Mouse (Mus musculus) adrenal gland, postnatal 4 days (tissue): ENCODE measurements around the gene Hrc. TPM values are rescaled to one million over a fixed set of nuclear protein-coding genes. Genes with fewer than 3 reads are reported as not detected.

ENCODE experiments used
- DNase-seq, 2 experiments: peaks; one replicate each; pipeline ENCODE4 v3.0.0; 2021 to 2022; ENCODE audit warnings: low spot score in 2 of 2, mixed read lengths in 2 of 2
- total RNA-seq, 2 experiments: library from RNA; stranded (reverse); gene quantifications; 2 replicates each; pipeline ENCODE4 v1.2.3; 2021

Hrc gene
- total RNA-seq, 2 experiments from 2014 or later, result 6.7 to 13.0 TPM

DNA sequence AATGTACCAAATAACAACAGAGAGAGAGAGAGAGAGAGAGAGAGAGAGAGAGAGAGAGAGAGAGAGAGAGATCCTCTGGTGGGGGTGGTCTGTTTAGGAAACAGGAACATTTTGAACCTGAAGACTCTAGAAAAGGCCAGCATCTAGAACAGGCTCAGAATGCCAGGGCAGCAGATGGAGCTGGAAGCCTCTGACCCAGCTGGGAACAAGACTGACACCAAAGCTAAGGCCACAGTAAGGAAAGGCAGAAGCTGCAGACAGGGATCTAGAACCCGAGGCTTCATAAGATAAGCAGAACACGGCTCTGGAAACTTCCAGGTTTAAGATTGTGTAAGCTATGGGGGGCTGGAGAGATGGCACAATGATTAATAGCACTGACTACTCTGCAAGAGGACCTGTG lies 28.9 kb downstream of the Hrc start:
- DNase-seq, result no peak

DNA sequence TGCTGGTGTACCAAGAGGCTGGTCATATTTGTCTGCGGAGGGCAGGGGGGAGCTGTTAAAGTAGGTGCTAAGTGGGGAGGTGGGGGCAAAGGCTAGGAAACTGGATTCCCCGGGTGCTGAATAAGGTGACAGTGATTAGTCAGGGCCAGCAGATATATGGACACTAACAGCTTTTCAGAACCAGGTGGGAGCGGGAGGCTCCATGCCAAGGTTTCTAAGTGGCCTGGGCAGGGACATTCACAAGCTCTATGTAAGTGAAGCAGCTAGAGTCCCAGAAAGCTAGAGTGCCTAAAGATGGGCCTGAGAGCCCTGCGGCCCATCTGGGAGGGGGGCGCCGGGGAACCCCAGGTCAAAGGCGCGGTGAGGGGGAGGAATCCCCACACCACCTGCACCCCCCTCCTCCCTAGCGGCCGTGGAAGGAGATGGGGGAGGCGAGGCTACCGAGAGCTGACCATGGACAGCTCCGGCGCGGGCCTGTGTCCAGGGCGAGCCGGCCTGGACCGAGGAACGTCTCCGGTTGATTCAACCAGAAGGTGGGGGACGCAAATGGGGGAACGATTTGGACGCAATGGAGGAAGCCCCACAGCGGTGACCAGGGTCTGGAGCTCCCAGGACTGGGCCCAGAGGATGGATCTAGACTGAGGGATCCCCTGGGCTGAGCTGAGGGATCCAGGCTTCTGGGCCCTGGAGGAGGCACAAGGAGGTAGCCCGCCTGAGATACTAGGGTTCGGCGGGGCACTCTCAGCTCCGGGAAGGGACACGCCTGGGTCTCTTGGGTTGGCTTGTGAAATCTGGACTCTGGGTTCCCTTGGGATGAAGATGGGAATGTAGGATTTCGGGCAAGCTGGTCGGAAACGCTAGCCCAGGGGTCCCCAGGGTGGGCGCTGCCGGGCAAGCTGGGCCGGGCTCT lies 30.9 kb downstream of the Hrc start:
- DNase-seq, result peak in 1 of 2 experiments; percentile 35

DNA sequence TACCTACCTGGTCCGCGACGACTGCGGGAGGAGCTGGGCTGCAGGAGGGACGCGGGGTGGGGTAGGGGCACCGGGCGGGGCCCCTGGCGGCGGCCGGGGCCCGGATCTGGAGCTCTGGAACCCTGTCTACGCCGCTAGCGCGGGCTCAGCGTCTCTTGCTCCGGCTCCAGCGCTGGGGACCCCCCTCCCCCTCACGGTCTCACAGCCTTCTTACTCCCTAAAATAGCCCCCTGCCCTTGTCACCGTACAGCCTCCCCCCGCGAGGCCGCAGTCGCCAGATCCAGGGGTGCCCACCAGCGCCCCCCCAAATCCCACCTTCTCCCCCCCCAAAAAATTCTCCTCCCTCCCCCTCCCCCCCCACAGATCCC lies 31.5 kb downstream of the Hrc start, which contains the start of gene Ppfia3:
Gene Ppfia3, minus strand, starts transcription at position 368 of the 368 bp plus-strand sequence.
- DNase-seq, result no peak

DNA sequence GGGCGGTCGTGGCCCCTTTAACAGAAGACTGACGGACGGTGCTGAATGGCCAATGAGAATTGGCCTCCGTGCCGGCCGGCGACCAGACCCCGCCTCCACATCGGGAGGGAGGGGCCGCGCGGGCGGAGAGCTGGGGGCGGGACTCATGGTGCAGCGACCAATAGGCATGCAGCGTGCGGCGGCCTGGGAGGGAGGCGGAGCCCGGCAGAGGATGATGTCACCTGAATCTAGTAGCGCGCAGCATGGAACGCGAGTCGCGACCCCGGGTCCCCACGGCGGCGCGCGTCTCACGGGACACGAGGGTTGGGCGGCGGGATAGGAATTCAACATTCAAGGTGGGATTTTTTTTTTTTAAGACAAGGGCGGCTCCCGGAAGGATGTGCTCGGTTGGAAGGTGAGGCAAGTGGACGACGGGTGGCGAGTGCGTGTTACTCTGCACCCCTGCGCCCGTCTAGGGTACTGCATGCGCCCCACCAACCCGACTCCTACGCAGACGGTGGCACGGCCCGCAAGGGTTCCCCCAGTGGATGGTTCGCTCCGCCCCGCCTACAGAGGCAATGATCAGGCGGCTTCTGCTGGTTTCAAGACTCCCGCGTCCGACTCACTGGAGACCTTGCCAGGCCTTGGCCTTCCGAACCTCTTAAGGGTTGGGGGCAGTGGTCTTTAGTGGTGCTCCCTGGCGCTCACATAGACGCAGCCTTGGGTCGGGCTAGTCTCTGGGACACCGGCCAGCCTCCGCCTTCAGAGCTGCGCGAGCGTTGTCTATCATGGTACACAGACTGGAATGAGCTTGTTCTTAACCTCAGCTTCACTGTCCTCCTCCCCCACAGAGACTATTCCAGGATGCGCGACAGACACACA lies 32.2 kb downstream of the Hrc start:
- DNase-seq, result peak; percentile 92 to 97

DNA sequence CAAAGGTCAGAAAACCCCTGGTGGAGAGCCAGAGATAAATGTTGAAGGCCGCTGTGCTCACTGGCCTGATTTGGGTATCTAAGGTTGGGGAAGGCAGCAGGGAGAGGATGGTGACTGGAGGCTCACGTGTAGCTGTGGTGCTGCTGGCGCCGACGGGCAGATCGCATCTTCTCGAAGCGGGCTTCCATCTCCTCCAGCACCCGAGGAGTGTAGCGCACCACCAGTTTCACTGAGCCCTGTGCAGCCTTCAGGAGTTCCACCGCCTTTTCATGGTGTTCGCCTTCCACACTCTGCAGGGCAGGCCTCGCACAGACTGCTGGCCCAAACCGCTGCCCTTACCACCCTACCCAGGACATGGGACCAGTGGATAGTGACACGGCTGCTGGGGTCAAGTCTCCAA lies 33.1 kb downstream of the Hrc start:
- DNase-seq, result no peak

DNA sequence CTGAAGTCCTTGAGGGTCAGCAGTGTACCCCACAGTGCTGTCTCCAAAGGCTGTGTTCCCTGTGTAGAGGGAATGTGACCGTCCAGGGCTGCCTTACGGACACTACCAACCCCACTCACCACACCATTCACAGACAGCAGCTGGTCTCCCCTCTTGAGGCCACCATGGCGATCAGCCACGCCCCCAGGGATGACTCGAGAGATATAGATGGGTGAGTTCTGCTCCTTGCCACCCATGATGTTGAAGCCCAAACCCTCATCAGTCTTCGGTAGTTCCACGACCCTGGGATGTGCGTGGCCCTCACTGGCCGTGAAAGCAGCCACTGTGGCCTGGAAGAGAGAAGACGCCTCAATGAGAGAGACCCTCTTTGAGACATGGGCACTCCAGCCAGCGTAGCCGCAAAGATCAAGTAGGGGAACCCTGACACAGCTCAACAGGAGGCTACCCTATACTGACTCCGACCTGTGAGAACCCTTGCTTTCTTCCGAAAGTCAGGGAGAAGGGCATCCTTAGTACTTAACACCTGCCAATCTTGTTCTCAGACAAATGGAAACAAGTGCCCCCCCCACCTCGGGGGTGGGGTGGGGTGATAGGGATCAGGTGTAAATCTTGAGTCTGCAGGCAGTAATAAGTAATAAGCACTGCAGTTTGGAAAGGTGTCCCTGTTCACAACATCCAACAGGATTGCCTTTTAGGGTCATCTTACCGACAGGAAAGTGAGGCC lies 34.1 kb downstream of the Hrc start:
- no peak for DNase-seq

- no peak for DNase-seq
These were observed 34.9 kb downstream of the Hrc start for GRCm38 (mm10) chr7:45369836-45370474.

DNA sequence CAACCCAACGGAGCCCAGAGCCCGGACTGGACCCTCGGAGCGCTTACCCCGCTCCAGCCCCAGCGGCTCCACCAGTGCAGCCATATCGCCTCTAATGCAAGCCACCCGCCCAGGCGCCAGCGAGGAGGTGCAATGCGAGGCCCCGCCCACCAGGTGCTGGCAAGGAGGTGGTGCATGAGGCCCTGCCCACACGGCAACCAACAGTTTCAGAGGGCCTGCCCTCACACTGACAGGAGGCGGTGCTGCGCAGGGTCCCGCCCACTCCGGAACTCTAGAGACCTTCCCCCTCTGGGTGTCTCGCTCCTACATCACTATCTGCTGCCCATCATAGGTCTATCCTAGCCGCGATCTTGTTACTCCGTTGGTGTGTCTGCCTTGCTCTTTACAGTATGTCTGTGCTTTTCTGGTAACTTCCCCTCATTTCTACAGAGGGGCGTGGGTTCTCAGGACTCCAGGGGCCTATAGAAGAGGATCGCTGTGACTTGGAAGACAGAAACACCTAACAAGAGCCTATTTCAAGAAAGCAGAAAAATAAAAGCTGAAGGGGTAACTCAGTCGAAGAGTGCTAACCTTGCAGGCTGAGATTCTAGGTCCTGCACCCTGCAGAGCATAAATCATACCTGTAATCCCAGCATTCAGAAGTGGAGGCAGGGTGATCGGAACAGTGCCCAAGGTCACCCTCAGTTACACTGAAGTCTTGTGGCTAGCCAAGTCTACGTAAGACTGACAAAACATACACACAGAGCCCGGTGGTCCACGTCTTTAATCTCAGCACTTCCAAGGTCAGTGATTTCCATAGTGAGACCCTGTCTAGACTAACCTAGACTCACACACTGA lies 35.6 kb downstream of the Hrc start, which contains the start of gene Lin7b:
Gene Lin7b, minus strand, starts transcription at position 109 of the 837 bp plus-strand sequence.
- peak; percentile 67 to 83 for DNase-seq

GRCm38 (mm10) chr7:45372371-45372770 lies 37.3 kb downstream of the Hrc start:
- DNase-seq, result no peak

- no peak for DNase-seq
These were observed 39.5 kb downstream of the Hrc start for GRCm38 (mm10) chr7:45374620-45375019.

GRCm38 (mm10) chr7:45376057-45376456 lies 41.0 kb downstream of the Hrc start:
- no peak for DNase-seq

DNA sequence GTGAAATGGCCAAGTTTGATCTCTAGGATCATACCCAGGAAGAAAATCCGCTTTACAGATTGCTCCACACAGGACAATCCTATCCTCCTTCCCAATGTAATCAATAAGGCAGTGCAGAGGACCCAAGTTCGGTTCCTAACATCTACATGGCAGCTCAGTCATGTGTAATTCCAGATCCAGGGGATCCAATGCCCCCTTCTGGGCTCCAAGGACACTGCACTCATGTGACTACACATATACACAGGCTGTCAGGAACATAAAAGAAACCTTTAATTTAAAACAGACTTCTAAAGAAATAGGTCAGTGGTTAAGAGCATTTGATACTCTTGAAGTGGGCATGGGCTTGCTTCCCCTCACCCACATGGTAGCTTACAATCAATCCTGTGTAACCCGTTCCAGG lies 51.0 kb downstream of the Hrc start:
- no peak for DNase-seq

Other genes starting within 250 kb of the Hrc start
- 10 to 100 TPM; 77.0 to 81.8 TPM for gene Rcn3, start 243.1 kb upstream of the Hrc start, total RNA-seq
- 100 to 1,000 TPM in 1 of 2 experiments, 10 to 100 TPM in 1; 98.0 to 104 TPM for gene Fcgrt, start 231.4 kb upstream of the Hrc start, total RNA-seq
- gene Rps11, start 210.9 kb upstream of the Hrc start, total RNA-seq, result 1,000 to 10,000 TPM; 1,454 to 1,477 TPM
- gene Rpl13a, start 206.5 kb upstream of the Hrc start, total RNA-seq, result 1,000 to 10,000 TPM; 2,237 to 2,371 TPM
- gene Gm45713, start 199.1 kb upstream of the Hrc start, total RNA-seq, result not detected
- 10 to 100 TPM; 18.8 to 23.1 TPM for gene Flt3l, start 198.9 kb upstream of the Hrc start, total RNA-seq
- 10 to 100 TPM; 60.7 to 65.2 TPM for gene Pih1d1, start 181.0 kb upstream of the Hrc start, total RNA-seq
- 10 to 100 TPM; 76.4 to 90.1 TPM for gene Aldh16a1, start 180.7 kb upstream of the Hrc start, total RNA-seq
- 1 to 10 TPM in 1 of 2 experiments, under 1 TPM in 1; 0.31 to 1.9 TPM for gene Slc17a7, start 171.3 kb upstream of the Hrc start, total RNA-seq
- gene Gfy, start 155.7 kb upstream of the Hrc start, total RNA-seq, result not detected
- not detected for gene Pth2, start 154.3 kb upstream of the Hrc start, total RNA-seq
- gene Ccdc155, start 130.4 kb upstream of the Hrc start, total RNA-seq, result under 1 TPM; 0.31 to 0.84 TPM
- gene Dkkl1, start 123.1 kb upstream of the Hrc start, total RNA-seq, result under 1 TPM in 1 of 2 experiments, not detected in 1; 0.78 TPM
- 10 to 100 TPM; 45.1 to 67.8 TPM for gene Tead2, start 119.5 kb upstream of the Hrc start, total RNA-seq
- gene Cd37, start 96.2 kb upstream of the Hrc start, total RNA-seq, result 1 to 10 TPM; 4.1 to 6.2 TPM
- under 1 TPM in 1 of 2 experiments, not detected in 1; 0.28 TPM for gene Slc6a16, start 94.2 kb upstream of the Hrc start, total RNA-seq
- gene Slc6a21, start 57.8 kb upstream of the Hrc start, total RNA-seq, result not detected
- gene Trpm4, start 1.5 kb upstream of the Hrc start, total RNA-seq, result 10 to 100 TPM; 17.0 to 18.1 TPM
- 1 to 10 TPM; 4.7 to 6.9 TPM for gene Ppfia3, start 31.7 kb downstream of the Hrc start, total RNA-seq
- 1 to 10 TPM; 4.8 to 4.9 TPM for gene Lin7b, start 35.3 kb downstream of the Hrc start, total RNA-seq
- gene Snrnp70, start 60.5 kb downstream of the Hrc start, total RNA-seq, result 100 to 1,000 TPM; 499 to 509 TPM
- gene Kcna7, start 70.4 kb downstream of the Hrc start, total RNA-seq, result under 1 TPM; 0.14 to 0.28 TPM
- gene Ntf5, start 78.4 kb downstream of the Hrc start, total RNA-seq, result under 1 TPM; 0.20 to 0.67 TPM
- gene Lhb, start 85.5 kb downstream of the Hrc start, total RNA-seq, result not detected
- 10 to 100 TPM; 38.6 to 40.2 TPM for gene Gys1, start 99.6 kb downstream of the Hrc start, total RNA-seq
- gene Ruvbl2, start 102.8 kb downstream of the Hrc start, total RNA-seq, result 10 to 100 TPM; 56.5 to 65.0 TPM
- gene Ftl1, start 124.6 kb downstream of the Hrc start, total RNA-seq, result 100 to 1,000 TPM; 684 to 753 TPM
- gene Bax, start 131.6 kb downstream of the Hrc start, total RNA-seq, result 10 to 100 TPM; 75.8 to 78.4 TPM
- under 1 TPM; 0.45 to 0.54 TPM for gene Tulp2, start 146.6 kb downstream of the Hrc start, total RNA-seq
- 10 to 100 TPM; 14.9 to 20.7 TPM for gene Gm45808, start 151.5 kb downstream of the Hrc start, total RNA-seq
- gene Dhdh, start 153.5 kb downstream of the Hrc start, total RNA-seq, result 10 to 100 TPM; 35.0 to 38.8 TPM
- gene Nucb1, start 175.1 kb downstream of the Hrc start, total RNA-seq, result 100 to 1,000 TPM; 236 to 239 TPM
- 10 to 100 TPM; 36.9 to 45.1 TPM for gene Ppp1r15a, start 191.0 kb downstream of the Hrc start, total RNA-seq
- gene Plekha4, start 191.0 kb downstream of the Hrc start, total RNA-seq, result 10 to 100 TPM; 12.5 to 17.5 TPM
- gene Hsd17b14, start 219.6 kb downstream of the Hrc start, total RNA-seq, result 1 to 10 TPM; 1.3 to 1.8 TPM
- 10 to 100 TPM; 96.4 to 96.5 TPM for gene Bcat2, start 234.9 kb downstream of the Hrc start, total RNA-seq